Mouse (Mus musculus): Measurements from ENCODE around the gene Tbl2.

Tbl2 gene

GRCm38 (mm10) chr5:135156496-135156895 is 7.0 kb downstream of the Tbl2 start:
- DNase-seq, result no peak

GRCm38 (mm10) chr5:135161221-135161620 is 11.8 kb downstream of the Tbl2 start:
- DNase-seq, result peak; percentile 90

DNA sequence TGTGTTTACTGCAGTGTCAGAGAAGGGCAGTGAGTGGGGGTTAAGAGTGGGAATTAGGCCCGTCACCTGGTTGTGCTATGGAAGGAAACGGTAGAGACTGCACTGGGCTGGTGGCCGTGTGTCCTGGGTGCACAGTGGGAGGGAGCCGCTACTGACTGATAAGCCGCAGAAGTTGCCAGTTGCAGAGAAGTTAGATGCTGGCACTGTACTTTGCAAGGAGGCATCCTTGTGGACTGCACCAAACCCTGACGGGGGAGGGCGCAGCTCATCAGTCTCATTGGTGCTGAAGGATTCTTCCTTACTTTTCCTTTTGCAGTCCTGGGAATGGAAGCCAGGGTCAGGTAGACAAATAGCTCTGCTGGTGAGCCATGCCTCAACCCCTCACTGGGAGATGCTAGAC is 12.2 kb downstream of the Tbl2 start:
- DNase-seq, result no peak

GRCm38 (mm10) chr5:135162361-135162760 is 12.9 kb downstream of the Tbl2 start:
- no peak for DNase-seq

DNA sequence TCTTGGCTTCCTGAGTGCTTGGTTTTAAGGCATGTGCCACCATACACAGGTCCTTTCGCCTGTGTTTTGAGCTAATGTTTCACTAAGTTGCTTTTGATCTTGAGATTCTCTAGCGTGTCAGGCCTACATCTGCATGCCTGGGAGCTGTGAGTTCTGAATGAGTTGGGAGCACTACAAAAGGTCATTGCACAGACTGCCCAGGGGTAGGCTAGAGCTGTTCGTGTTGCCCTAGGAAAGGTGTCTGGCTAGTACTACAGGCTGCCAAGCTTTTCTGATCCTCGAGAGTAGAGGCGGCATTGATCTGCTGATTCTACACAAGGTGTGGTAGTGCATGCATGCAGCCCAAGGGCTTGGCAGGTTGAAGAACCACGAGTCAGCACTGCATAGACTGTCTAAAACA is 13.4 kb downstream of the Tbl2 start:
- no peak for DNase-seq

DNA sequence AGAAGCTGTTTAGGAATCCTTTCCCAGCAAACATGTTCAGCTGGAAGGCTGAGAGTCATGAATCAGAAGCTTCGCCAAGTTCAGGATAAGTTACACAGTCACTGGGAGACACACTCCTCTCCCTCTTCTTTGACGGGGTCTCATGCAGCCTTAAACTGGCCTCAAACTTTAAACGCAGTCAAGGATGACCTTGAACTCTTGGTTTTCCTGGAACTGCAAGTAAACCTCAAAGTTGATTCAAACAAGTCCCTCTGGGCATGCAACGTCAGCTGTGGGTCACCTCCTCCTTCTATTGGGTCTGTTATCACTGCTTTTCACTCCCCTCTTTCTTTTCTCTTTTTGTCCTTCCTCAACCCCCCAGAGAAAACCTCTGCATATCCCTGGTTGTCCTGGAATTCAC is 17.5 kb downstream of the Tbl2 start:
- no peak for DNase-seq

- no peak for DNase-seq
Observed at GRCm38 (mm10) chr5:135167469-135167868, 18.0 kb downstream of the Tbl2 start.

DNA sequence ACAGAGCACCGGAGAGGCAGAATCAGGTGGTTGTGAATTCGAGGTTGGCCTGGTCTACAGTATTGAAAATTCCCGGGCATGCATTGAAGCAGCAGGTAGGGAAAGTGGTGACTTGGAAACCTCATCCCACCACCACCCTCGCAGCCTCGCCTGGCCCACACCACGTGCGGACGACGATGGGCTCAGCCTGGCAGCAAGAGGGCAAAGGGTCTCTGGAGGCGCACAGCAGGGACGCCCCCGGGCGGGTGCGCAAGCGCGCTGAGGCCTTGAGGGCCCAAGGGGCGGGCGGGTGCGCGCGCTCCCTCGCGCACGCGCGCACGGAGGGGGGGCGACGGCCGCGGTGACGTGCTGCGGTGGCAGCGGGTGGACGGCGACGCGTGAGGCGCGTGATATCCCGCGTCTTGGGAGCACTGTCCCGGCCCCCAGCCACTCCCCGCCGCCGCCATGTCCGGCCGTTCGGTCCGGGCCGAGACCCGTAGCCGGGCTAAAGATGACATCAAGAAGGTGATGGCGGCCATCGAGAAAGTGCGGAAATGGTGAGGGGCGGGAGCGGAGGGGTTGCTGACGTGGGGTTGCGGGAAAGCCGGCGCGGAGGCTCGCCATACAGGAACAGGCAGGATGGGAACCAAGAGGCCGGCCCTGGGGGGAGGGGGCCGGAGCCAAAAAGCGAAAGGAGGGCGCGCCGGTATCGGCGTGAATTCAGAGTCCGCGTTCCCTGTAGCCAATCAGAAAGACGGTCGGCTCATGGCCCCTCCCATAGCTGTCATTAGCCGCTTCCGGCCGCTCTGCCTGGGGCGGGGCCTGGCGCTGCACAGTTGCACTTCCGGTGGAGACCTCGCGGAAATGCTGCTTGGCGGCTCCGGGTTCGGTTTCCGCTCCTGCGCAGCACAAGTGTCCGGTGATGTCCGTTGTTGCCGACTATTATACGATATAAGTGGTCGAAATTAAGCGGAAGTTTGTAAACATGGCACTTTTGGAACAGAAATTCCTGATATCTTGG is 18.9 kb downstream of the Tbl2 start, which contains the start of gene Bcl7b:
Gene Bcl7b (plus strand): TSS at position 221 of the 1,000 bp plus-strand sequence.
- peak; percentile 98 for DNase-seq

DNA sequence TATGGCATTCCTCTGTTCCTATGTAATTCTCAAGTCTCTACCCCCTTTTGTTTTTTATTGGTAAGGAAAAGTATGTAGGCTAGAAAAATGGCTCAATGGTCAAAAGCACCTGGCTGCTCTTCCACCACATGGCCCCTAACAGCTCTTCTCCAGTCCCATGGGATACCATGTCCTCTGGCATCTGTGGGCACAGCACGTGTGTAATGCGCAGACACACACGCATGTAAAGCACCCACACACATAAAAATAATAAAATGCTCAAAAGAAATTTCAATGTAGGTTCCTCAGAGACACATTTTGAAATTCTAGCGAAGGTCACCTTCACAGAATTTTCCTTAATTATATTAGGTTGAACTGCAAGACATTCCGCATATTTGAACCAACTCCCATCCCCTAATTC is 20.0 kb downstream of the Tbl2 start:
- DNase-seq, result no peak

DNA sequence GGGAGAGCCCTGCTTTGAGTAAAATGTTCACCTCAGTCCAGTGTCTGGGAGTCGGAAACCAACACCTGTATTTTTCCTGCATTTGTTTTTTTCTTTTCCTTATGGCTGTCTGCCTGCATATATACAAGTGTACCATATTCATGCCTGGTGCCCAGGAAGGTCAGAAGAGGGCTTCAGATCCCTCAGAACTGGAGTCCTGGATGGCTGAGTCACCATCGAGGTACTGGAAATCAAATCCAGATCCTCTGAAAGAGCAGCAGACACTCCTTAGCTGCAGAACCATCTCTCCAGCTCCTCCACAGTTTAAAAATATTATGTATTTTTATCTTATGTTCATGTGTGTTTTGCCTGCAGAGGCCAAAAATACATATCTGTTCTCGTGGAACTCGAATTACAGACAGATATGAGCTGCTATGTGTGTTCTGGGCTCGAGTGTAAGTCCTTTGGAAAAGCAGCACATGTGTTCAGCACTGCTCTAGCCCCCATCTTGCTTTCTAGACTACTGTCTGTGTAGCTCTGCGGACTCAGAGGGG is 22.3 kb downstream of the Tbl2 start:
- no peak for DNase-seq

GRCm38 (mm10) chr5:135172986-135173385 is 23.5 kb downstream of the Tbl2 start:
- DNase-seq, result no peak

DNA sequence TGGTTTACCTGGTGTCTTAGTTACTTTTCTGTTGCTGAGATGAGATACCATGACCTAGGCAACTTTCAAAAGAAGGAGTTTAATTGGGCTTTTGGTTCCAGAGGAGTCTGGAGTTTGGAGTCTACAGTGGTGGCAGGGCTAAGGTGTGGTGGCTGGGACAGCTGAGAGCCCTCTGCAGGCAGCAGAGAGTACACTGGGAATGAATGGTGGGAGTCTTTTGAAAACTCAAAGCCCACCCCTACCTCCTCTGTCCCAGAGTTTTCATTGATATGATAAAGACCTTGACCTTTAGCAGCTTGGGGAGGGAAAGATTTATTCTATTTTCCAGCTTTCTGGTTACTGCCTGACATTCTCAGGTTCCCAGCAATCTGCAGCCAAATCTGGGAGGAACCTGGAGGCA is 25.6 kb downstream of the Tbl2 start:
- no peak for DNase-seq

GRCm38 (mm10) chr5:135178523-135178922 is 29.1 kb downstream of the Tbl2 start:
- DNase-seq, result no peak

GRCm38 (mm10) chr5:135178996-135179395 is 29.5 kb downstream of the Tbl2 start:
- no peak for DNase-seq

- DNase-seq, result no peak
Observed at GRCm38 (mm10) chr5:135179616-135180015, 30.2 kb downstream of the Tbl2 start.

GRCm38 (mm10) chr5:135180796-135181195 is 31.3 kb downstream of the Tbl2 start:
- no peak for DNase-seq

DNA sequence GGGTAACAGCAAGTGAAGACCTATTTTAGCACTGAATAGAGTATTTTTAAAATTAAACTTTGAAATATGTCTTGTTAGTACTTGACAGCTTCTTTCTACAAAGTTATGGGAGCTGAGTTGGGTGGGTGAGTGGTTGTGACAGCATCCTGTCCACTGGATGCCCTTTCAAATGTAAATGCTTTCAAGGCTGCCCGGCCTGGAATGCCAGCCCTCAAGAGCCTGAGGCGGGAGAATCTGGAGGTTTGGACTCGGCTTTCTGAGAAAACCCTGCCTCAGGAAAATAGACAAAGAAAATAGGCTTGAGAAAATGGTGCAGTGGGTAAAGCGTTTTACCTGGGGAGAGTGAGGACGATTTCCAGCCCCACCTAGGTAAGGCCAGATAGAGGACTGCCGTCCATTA is 32.3 kb downstream of the Tbl2 start:
- no peak for DNase-seq

GRCm38 (mm10) chr5:135183131-135183861 is 33.8 kb downstream of the Tbl2 start:
- DNase-seq, result peak; percentile 46

- no peak for DNase-seq
Observed at GRCm38 (mm10) chr5:135185016-135185415, 35.6 kb downstream of the Tbl2 start.

GRCm38 (mm10) chr5:135185596-135185995 is 36.1 kb downstream of the Tbl2 start:
- DNase-seq, result peak; percentile 59

GRCm38 (mm10) chr5:135186231-135186620 is 36.8 kb downstream of the Tbl2 start:
- DNase-seq, result no peak

DNA sequence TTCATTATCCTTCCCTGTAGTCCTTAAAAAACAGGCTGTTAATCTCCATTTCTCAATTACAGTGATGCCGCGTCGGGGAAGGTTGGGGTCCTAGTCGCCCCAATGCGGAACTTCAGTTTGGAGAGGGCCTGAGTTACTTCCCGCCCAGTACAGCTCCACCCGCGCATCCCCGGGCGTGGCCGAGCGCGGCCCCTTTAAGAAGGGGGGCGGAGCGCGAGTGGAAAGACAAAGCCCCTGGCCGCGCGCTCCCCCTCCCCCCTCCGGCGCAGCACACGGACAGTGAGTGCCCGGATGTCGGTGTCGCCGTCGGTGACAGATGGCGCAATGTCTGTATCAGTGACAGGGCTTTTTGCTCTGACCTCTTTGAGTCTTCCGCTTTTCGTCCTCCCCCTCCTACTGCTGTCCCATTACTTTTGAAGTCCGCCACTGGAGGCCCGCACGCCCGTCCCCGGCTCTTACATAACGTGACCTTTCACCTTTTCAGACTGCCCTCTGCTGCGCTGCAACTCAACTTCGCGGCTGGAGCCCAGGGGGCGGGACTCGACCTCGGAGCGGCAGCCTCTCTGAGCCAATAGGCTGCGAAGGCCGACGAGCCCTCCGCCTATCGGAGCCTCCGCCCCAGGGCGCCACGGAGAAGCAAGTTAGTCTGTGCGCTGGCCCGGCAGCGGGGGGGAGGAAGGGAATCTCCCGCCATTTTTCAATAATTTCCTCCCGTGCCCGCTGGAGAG is 37.3 kb downstream of the Tbl2 start, which contains the start of gene Baz1b:
Gene Baz1b (plus strand): TSS at position 644 of the 728 bp plus-strand sequence.
- DNase-seq, result peak; percentile 99
